ENCODE assay signal across 27 mouse cellular contexts in the genomic region with DNA sequence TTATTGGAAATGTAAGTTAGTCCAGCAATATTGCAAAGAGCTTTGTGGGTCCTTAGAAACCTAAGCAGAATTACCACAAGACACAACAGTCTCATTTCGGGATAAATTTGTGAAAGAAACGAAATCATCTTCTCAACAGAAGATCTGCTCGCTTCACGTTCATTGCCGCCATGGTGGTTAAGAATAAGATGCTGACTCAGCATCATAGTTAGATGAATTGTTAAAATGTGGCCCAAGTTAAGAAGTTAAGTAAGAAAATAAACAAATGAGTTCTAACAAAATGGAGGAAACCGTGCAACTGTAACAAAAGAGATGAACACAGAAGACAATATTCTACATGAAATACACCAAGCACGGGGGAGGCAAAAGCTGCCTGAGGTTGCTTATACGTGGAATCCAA.
"Had no signal": no experiment of that assay in that cellular context is flagged by ENCODE, and none has a peak within 500 bp of the region (broad histone marks: within the 10 kb centered on the region; RNA-seq: fewer than 3 reads in every experiment).

No protein-coding gene starts in this region.

- H3K9me3 ChIP-seq: embryonic facial prominence, embryonic 10.5 days; embryonic facial prominence, embryonic 12.5 days; embryonic facial prominence, embryonic 13.5 days; embryonic facial prominence, embryonic 15.5 days; forebrain, embryonic 10.5 days; forebrain, embryonic 12.5 days; forebrain, embryonic 13.5 days; forebrain, embryonic 15.5 days; heart, embryonic 10.5 days had no signal

- H3K27ac ChIP-seq: embryonic facial prominence, embryonic 10.5 days; embryonic facial prominence, embryonic 12.5 days; embryonic facial prominence, embryonic 13.5 days; embryonic facial prominence, embryonic 15.5 days; forebrain, embryonic 10.5 days; forebrain, embryonic 12.5 days; forebrain, embryonic 13.5 days; forebrain, embryonic 15.5 days; gastrocnemius, adult 2 months; heart, adult 2 months; heart, embryonic 10.5 days had no signal

- H3K36me3 ChIP-seq: embryonic facial prominence, embryonic 10.5 days; embryonic facial prominence, embryonic 12.5 days; embryonic facial prominence, embryonic 13.5 days; embryonic facial prominence, embryonic 15.5 days; forebrain, embryonic 10.5 days; forebrain, embryonic 12.5 days; forebrain, embryonic 15.5 days; heart, embryonic 10.5 days had no signal

- H3K4me1 ChIP-seq: embryonic facial prominence, embryonic 10.5 days; embryonic facial prominence, embryonic 12.5 days; embryonic facial prominence, embryonic 13.5 days; embryonic facial prominence, embryonic 15.5 days; forebrain, embryonic 10.5 days; forebrain, embryonic 12.5 days; forebrain, embryonic 13.5 days; forebrain, embryonic 15.5 days; heart, embryonic 10.5 days had no signal

- ATAC-seq: forebrain, embryonic 13.5 days; forebrain, embryonic 14.5 days; forebrain, embryonic 15.5 days; forebrain, embryonic 16.5 days; forebrain, postnatal 0 days had no signal

- H3K4me2 ChIP-seq: embryonic facial prominence, embryonic 12.5 days; embryonic facial prominence, embryonic 13.5 days; embryonic facial prominence, embryonic 15.5 days; forebrain, embryonic 12.5 days; forebrain, embryonic 13.5 days; forebrain, embryonic 15.5 days had no signal

- H3K9ac ChIP-seq: embryonic facial prominence, embryonic 12.5 days; embryonic facial prominence, embryonic 13.5 days; embryonic facial prominence, embryonic 15.5 days; forebrain, embryonic 12.5 days; forebrain, embryonic 13.5 days; forebrain, embryonic 15.5 days; forebrain, postnatal 0 days had no signal

- H3K27me3 ChIP-seq: embryonic facial prominence, embryonic 12.5 days; embryonic facial prominence, embryonic 13.5 days; embryonic facial prominence, embryonic 15.5 days; forebrain, embryonic 12.5 days; forebrain, embryonic 13.5 days; forebrain, embryonic 15.5 days had no signal

- DNase-seq: cerebellum, adult 9-11 months; cerebellum, postnatal 10 days; cerebellum, postnatal 14 days; cerebellum, postnatal 25 days; cerebellum, postnatal 36 days; embryo, embryonic 11 days; forebrain, postnatal 0 days; gastrocnemius, adult 2 months; gastrocnemius, postnatal 10 days; gastrocnemius, postnatal 14 days; gastrocnemius, postnatal 25 days; gastrocnemius, postnatal 36 days; heart, adult 11 months; heart, adult 18-20 months; heart, adult 2 months had no signal

- H3K4me3 ChIP-seq: embryonic facial prominence, embryonic 10.5 days; embryonic facial prominence, embryonic 12.5 days; embryonic facial prominence, embryonic 13.5 days; embryonic facial prominence, embryonic 15.5 days; erythroblast, embryonic 14.5 days; forebrain, embryonic 10.5 days; forebrain, embryonic 12.5 days; forebrain, embryonic 13.5 days; forebrain, embryonic 15.5 days; gastrocnemius, adult 2 months; heart, adult 2 months; heart, embryonic 10.5 days had no signal
